Mouse (Mus musculus) lung, postnatal 0 days (tissue): ENCODE results near the gene Armh4.

Source experiments
- CTCF ChIP-seq: IDR thresholded peaks from 2 replicates; pipeline ENCODE4 v1.5.1; 2016; ENCODE audit warnings: antibody characterized with exemption, mild to moderate bottlenecking
- EP300 ChIP-seq: IDR thresholded peaks from 2 replicates; pipeline ENCODE4 v1.6.1; 2016; ENCODE audit warnings: antibody characterized with exemption, mild to moderate bottlenecking, control low read depth

GRCm38 (mm10) chr14:49679511-49680284, 103.5 kb downstream of the Armh4 start:
- TF ChIP-seq EP300 (no peak), CTCF (no peak)
